8 mouse cellular contexts compared by ENCODE assay signal in the genomic region with DNA sequence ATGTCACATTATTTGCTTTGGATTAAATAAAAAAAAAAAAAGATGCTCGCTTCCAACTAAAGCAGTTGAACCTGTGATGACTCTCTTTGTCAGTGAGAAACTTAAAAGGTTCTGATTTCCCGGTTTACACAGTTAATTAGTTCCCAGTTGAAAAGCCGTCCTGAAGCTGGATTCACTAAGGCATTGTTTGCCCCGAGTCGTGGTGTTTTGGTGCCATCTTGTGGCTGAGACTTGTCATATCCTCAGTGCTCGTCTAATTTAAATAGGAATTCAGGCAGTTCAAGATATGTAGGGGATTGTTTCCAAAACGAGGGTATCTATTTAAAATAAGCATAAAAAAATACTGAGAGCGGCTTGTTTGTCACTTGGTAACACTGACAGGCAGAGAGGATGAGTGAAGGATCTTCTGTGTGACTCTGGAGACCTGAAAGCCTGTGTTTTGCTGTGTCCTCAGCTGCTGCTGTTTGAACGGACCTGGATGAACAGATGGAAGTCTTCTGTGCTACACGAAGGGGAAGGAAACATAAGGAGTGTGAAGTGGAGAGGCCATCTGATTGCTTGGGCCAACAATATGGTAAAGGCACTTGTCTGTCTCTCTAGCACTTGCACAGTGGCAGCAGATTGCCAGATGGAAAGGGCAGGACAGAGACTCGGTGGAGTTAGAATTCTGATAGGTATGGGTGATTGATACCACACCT.
A peak's percentile ranks its signal among the peaks of the same experiment; 100 is the strongest.
DNase-seq lines count a peak whose midpoint lies in the region; ATAC-seq lines count a peak whose summit lies in the region.

No protein-coding gene starts in this region.

- ATAC-seq in lung, embryonic 16.5 days (ENCODE audit: low read depth), result peak; percentile 54

- peak; percentile 72 for DNase-seq in ES-CJ7 (ENCODE audit: low read depth, low spot score)
- peak; percentile 75 for DNase-seq in adrenal gland, postnatal 14 days
- DNase-seq in embryo, embryonic 9.5 days (ENCODE audit: extremely low spot score), result peak; percentile 76
- peak; percentile 59 to 75 for DNase-seq in heart, postnatal 14 days
- peak; percentile 51 to 82 for DNase-seq in kidney, postnatal 36 days
- DNase-seq in ovary, postnatal 36 days (ENCODE audit: low spot score), result peak; percentile 38
- peak; percentile 35 to 68 for DNase-seq in urinary bladder, postnatal 4 days (ENCODE audit: low spot score in 2 of 2)

- H3K9ac ChIP-seq in lung, embryonic 16.5 days (ENCODE audit: low read length), result no peak overlapping the region

- no peak overlapping the region for H3K27ac ChIP-seq in lung, embryonic 16.5 days (ENCODE audit: low read length)

- H3K4me3 ChIP-seq in lung, embryonic 16.5 days (ENCODE audit: low read length), result no peak overlapping the region

- 17% methylated on average over 11 of the region's 11 CpGs for WGBS in lung, embryonic 16.5 days

- no peaks in the 10 kb centered on the region for H3K9me3 ChIP-seq in lung, embryonic 16.5 days (ENCODE audit: control insufficient read depth, low read length)

- H3K36me3 ChIP-seq in lung, embryonic 16.5 days (ENCODE audit: control insufficient read depth, insufficient read depth, low read length), result peaks cover 2% of the 10 kb centered on the region; the same call in 1 of the 2 replicates

- no peaks in the 10 kb centered on the region for H3K4me1 ChIP-seq in lung, embryonic 16.5 days (replicated peaks; ENCODE audit: control insufficient read depth, insufficient read depth, low read length)

- no peak overlapping the region for H3K4me2 ChIP-seq in lung, embryonic 16.5 days (ENCODE audit: low read depth, low read length)

- no peaks in the 10 kb centered on the region for H3K27me3 ChIP-seq in lung, embryonic 16.5 days (ENCODE audit: control insufficient read depth, insufficient read depth, low read depth, low read length)

- intact Hi-C loops in heart, postnatal 14 days (cut with DNase I), result loop anchor here (1.0 to 5.0 kb wide), 3 partner anchors 688 to 973 kb away; no protein-coding TSS in a partner anchor
